Mouse (Mus musculus): Measurements from ENCODE around the gene Slc6a13. TPM values are rescaled to one million over a fixed set of nuclear protein-coding genes. Genes with fewer than 3 reads are reported as not detected.

Slc6a13 gene
- total RNA-seq, 4 experiments from 2014 or later: 12.6 to 17.6 (median 15.8) TPM

DNA sequence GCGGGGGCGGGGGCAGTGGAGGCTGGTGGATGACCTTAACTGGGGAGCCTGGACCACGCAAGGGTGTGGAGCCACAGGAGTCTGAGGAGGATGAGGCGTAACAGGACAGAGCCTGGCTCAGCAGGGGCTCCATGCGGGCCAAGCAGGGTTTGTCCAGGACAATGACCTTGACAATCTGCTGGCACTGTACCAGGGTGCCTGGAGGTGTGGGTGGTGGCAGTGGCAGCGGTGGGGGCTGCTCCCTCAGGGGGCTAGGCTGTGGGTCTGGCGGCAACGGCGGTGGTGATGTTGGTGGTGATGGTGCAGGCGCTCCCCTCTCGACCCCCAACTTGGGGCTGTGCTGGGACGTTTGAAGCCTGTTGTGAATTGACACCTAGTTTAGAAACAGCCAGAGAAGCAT is 76.1 kb downstream of the Slc6a13 start:
- no peak for DNase-seq (ENCODE audit: low spot score in 2 of 2)

DNA sequence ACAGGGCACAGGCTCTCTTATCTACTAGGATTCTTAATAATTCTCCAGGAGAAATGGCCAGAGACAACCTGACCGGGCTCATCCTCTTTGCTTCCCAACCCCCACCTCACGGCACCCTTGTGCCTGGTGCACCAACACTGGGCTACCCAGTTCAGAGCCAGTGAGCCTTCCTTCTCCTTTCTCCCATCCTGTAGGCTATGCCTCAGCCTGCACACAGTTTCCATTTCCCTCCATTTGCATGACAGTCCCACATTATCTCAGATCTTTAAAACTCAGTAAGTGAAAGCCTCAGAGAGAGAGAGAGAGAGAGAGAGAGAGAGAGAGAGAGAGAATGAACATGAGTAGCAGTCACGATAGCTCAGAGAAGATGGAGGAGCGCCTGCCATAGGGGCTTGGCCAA is 78.2 kb downstream of the Slc6a13 start:
- DNase-seq (ENCODE audit: low spot score in 2 of 2): no peak

DNA sequence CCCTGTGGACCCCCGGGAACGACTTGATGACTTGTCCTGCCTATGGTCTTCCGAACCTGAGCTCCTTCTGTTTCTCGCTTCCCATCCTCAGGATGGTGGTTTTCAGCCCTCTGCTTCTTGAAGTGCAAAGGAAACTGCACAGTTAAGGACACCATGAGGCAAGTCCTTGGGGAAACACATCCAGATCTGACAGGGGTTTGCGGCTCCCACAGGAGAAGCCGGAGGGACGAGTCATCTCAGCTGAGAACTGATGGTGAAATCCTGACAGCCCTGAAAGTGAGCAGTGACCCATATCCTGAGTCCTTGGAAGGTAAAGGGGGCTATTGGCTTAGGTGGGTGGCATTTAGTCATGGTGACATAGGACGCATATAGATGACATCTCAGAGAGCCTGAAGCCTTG is 80.5 kb downstream of the Slc6a13 start:
- no peak for DNase-seq (ENCODE audit: low spot score in 2 of 2)

DNA sequence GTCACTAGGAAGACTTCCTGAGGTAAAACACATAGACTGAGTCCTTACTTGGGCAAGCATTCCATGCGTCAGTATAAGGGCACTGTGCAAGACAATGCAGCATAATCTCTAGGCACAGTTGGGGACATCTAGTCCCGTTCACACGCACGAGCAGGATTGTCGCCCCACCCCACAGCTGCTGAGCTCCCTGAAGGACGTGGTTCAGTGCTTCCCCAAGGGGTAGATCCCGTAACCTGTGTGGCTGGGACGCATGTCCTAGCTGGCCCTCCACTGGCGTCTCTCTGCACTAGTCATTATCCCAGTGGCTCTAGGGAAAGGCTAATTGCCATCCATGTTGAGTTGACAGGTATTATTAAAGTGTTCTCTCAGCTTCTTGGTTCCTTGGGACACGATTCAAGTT is 82.0 kb downstream of the Slc6a13 start:
- no peak for DNase-seq (ENCODE audit: low spot score in 2 of 2)

DNA sequence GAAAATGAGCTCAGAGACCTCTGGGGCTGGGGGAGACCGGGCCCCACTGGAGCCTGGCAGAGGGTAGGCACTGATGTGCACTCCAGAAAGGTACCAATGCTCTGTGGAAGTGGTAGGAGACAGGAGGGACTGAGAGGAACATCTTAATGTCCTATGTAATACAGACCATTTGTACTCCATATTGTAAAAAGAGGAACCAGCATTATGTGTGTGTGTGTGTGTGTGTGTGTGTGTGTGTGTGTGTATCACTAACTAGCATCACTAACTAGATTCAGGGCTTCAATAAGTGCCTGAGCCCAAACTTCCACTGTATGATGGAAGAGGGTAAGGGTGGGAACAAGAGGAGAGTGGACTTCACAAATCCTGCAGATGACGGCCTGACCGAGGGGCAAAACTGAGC is 85.4 kb downstream of the Slc6a13 start:
- no peak for DNase-seq (ENCODE audit: low spot score in 2 of 2)

Small RNA genes lying within 50 kb of the gene (microRNA-seq; reads per million reads assigned to microRNA genes)
- gene Gm24855: 0 reads per million in 2 experiments

Other genes with a start within 250 kb of the Slc6a13 start
- 100 to 1,000 TPM; 105 to 113 (median 110) TPM for gene Mical3, start 169.2 kb upstream of the Slc6a13 start, total RNA-seq (2022)
- 10 to 100 TPM; 14.2 to 17.0 (median 14.8) TPM for gene Pex26, start 116.6 kb upstream of the Slc6a13 start, total RNA-seq (2022)
- 10 to 100 TPM in 3 of 4 experiments, 1 to 10 TPM in 1; 9.2 to 13.6 (median 10.5) TPM for gene Tuba8, start 89.5 kb upstream of the Slc6a13 start, total RNA-seq (2022)
- gene Usp18, start 54.3 kb upstream of the Slc6a13 start, total RNA-seq (2022): 1 to 10 TPM in 2 of 4 experiments, under 1 TPM in 1, not detected in 1; 0.74 to 2.8 (median 1.1) TPM
- gene Slc6a12, start 42.8 kb downstream of the Slc6a13 start, total RNA-seq (2022): 1 to 10 TPM in 3 of 4 experiments, under 1 TPM in 1; 0.88 to 1.6 (median 1.4) TPM
- gene Iqsec3, start 173.5 kb downstream of the Slc6a13 start, total RNA-seq (2022): 100 to 1,000 TPM; 105 to 124 (median 115) TPM

Data from left cerebral cortex, adult 8-10 months (tissue).